Mouse (Mus musculus) layer of hippocampus, adult 9-11 months (tissue): ENCODE results near the gene Agbl3.

ENCODE experiments used
- DNase-seq: peaks from one replicate; pipeline ENCODE4 v3.0.0; 2022

Gene Agbl3

GRCm38 (mm10) chr6:34797887-34798286, 17.7 kb downstream of the Agbl3 start:
- no peak for DNase-seq

- DNase-seq = no peak
These were observed 25.4 kb downstream of the Agbl3 start for GRCm38 (mm10) chr6:34805582-34805981.

DNA sequence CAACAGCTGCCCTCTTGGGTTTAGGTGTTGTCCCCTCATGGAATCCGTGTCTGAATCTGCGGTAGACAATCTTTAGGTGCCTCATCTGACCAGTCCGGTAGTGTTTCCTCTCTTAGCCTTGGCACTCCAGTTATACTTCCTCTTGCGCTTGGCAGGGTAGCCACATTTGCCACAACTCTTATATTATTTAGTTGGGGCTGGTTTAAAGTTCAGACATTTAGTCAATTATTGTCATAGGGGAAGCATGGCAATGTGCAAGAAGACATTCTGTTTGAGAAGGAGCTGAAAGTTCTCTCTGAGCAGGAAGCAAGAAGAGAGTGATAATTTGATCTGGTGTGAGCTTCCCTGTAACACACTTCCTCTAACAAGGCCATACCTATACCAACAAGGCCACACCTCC, 30.4 kb downstream of the Agbl3 start:
- DNase-seq = no peak

GRCm38 (mm10) chr6:34824406-34824805, 44.2 kb downstream of the Agbl3 start:
- peak; percentile 21 for DNase-seq

DNA sequence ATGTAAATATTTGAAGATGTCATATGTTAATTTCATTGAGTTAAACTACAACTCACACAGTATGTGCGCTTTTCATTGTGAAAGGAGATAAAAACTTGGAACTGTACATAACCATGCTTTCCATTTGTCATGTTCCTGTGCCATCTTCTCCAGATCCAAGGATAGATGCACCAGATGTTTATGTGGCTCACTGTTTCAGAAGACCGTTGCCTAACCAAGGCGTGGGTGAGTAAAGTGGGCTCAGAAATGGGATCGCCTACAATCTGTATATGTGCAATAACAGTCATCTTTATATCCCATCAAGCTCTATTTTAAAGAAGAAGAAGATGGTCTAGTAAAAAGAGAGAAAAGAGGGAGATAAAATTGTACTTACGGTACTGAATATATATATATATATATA, 52.1 kb downstream of the Agbl3 start:
- no peak for DNase-seq

GRCm38 (mm10) chr6:34861546-34862053, 81.4 kb downstream of the Agbl3 start:
- no peak for DNase-seq

DNA sequence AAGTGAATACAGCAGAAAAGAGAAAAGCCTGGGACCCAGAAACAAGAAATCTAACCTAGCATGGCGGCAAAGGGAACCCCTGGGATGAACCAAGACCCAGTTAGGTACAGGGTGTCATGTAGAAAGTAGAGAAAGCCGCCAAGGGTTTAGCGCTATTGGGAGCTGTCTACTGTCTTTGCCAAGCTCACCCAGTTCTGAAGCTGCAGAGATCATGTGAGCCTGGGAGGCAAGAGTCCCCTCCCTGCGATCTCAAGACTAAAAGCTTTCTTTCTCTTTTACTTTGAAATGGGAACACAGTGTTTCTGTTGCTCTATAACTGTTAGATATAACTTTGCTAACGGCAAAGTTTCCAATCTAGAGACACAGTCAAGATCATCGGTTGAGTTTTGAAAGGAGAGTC, 82.1 kb downstream of the Agbl3 start:
- DNase-seq = no peak

DNA sequence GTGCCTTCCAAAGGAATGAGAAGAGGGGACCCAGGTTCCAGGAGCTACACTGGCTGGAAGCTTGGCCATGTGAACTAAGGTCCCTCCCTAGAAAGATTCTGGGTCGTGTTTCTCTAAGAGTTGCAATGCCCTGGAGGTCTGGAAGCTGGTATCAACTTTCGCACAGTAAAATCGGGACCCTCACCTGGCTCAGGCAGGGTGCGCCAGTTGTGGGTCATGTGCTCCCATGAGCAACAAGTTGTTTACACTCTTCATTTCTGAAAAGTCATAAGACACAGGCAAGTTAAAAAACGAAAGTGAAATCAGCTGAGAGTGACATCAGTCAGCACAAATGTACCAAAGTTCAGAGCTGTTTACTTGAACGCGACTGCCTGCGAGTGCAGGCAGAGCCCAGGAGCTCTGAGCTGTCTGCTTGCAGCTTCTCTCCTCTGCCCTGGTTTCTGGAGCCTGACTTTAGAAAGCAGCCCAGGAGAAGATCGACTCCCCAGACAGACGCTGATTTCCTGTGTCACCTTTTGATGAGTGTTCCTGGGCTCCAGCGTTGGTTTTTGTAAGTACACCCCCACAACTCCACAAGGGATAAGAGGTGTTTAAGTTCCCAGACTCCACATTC, 82.7 kb downstream of the Agbl3 start, which contains the start of gene Tmem140:
Gene Tmem140 (plus strand): TSS at position 356 of the 613 bp plus-strand sequence.
- DNase-seq = no peak

GRCm38 (mm10) chr6:34863786-34864514, 83.7 kb downstream of the Agbl3 start:
- DNase-seq = no peak

- no peak for DNase-seq
These were observed 85.0 kb downstream of the Agbl3 start for GRCm38 (mm10) chr6:34865213-34865612.

- DNase-seq = no peak
These were observed 85.7 kb downstream of the Agbl3 start for GRCm38 (mm10) chr6:34865711-34866593.

GRCm38 (mm10) chr6:34866786-34867185, 86.6 kb downstream of the Agbl3 start:
- DNase-seq = no peak

DNA sequence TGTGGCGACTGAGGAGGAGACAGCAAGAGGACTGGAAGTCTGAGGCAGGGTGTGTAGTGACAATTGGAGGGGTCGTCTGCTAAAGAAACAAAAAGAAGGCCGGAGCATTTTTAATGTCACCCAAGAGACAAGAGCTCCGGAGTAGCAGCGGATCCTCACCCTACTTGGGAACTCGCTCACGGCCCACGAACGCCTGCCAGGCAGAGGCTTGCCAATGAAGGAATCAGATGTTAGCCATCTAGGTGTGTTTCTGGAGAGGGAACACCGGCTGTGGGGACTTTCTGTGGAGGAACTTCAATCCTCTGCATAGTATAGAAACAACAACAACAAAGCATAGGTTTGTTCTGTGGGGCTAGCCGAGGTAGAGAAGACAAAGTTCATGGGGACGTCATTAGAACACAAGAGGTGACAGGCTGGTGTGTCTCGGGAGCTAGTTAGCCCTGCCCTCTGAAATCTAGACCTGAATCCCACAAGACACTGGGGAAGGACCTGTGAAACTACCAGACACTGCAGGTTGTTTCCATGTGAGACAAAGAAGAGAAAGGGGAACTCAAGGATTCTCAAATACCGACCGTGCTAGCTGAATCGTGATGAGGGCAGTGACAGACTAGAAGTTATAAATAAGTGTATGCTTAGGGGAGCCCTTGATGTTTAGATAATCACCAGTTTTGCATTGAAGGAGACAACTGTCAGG, 87.2 kb downstream of the Agbl3 start:
- no peak for DNase-seq

DNA sequence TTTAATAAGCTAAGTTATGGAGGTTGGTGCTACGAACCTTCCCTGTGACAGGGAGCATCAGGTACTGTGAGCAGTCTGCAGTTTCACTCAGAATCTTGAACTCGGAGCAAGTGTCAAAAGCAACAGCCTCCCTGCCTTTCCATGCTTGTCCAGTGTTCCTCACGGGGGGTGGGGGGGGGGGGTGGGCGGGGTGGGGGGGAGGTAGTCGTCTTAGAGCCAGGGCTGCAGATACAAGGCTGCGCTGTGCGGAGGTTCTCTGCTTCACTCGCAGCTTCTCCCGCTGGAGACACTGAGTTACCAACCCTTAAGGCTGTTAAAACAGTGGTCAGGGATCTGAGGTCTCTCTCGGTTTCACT, 87.7 kb downstream of the Agbl3 start:
- DNase-seq = no peak

GRCm38 (mm10) chr6:34868507-34869217, 88.4 kb downstream of the Agbl3 start:
- DNase-seq = no peak

DNA sequence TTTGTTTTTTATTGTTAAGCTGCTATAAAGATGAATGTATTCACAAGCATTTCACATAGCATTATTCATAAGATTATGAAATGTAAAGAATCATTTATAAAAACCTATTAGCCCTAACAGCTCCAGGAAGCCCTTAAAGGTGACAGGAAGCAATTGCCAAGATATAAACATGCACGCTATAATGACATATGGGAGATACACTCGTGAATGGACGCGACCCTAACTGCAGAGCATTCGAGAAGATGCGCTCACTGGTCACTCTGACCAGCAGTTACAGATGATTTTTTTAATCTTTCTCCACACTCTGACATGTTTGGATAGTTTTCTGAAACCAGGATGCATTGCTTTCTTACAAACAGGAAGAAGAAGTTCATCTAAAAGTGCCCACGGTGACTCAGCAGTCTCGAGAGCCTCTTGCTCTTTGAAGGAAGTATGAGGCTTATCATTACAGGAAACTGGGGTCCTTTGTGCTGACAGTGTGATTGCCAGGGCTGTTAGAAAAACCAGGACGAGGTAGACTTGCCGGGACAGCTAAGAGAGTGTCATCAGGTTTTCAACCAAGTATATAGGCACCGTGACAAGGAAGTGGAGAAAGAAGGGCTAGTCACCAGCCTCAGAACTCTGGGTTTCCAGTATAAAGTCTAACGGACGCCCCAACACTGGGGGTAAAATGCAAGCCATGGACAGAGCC, 89.1 kb downstream of the Agbl3 start:
- no peak for DNase-seq

GRCm38 (mm10) chr6:34870136-34870535, 89.9 kb downstream of the Agbl3 start:
- DNase-seq = no peak

- no peak for DNase-seq
These were observed 90.5 kb downstream of the Agbl3 start for GRCm38 (mm10) chr6:34870724-34871123.

GRCm38 (mm10) chr6:34871929-34872328, 91.7 kb downstream of the Agbl3 start:
- no peak for DNase-seq

DNA sequence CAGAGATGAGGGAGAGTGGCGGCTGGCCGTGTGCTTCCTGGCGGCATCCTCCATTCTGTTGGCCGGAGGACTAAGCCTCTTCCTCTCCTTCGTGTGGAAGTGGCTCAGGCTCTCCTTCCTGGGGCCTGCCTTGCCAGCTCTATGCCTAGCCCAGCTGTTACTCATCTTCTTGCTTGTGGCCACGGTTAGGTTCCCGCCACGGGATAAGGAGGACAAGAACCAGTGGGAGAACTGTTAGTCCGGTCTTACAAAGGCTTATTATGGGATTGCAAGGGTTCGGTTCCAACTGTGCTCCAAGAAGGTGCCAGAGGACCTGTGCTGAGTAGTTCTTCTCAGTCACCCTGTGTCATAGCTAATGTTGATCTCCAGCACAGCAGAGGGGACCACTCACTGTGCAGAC, 92.6 kb downstream of the Agbl3 start:
- no peak for DNase-seq

DNA sequence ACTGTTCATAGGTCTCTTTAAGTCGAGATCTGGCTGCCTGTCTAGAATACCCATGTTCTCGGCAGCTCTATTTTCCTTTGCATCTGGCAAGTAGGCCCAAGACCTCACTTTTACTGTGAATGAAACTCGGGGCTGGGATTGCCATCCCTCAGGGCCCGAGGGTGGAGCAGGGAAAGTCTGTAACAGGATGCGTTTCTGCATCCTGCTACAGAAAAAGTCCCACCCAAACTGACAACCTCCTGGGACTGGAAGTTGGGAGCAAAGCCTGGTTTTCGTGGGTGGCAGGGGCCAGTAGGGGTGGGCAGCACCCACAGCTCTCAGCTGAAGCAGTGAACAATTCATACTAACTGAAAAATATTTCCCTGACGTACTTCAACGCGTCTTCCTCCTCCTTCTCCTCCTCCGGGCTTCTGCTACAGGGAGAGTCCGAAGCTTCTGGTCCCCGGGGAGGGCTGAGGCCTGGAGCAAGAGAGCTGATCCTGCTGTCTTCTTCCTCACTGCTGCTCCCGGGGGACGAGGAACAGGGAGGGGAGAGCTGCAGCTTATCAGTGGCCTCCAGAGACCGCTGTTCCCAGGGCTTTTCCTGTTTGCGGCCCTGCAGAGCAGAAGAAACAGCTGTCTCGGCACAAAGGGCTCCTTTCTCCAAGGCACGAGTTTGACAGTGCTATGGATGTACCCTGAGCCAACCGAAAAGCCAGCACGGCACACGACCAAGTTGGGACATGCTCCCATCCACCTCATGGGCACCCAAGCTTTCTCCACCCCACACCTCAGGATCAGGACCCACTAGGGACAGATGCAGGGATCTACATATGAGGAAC, 94.1 kb downstream of the Agbl3 start:
- no peak for DNase-seq
